Mouse (Mus musculus): ENCODE measurements around the gene Stk39.

Stk39 gene

DNA sequence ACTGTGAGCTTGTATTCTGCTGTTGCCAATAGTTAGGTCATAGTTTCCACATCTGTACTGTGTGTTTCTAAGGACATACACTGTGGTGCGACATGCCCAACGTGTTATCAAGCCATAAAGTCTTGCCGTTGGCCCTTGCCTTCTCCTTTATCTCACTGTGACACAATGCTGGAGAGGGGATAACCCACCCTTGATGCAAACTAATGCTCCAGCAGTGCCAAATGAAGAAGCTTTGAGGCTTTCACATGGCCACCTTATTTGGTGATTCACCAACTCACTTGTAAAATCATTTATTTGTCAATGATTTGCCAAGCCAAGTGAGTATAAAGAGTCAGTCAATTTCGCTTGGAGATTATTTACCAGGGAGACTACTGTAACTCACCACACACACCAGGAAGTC lies 46.0 kb downstream of the Stk39 start:
- in situ Hi-C loops (cut with MboI, MseI): loop anchor here (5.0 kb wide), 1 partner anchor 36 kb away; no protein-coding TSS in a partner anchor

- in situ Hi-C loops (cut with MboI, MseI): no loop called here
Observed at GRCm38 (mm10) chr2:68421002-68421401, 51.1 kb downstream of the Stk39 start.

- in situ Hi-C loops (cut with MboI, MseI): no loop called here
Observed at GRCm38 (mm10) chr2:68420223-68420622, 51.8 kb downstream of the Stk39 start.

- in situ Hi-C loops (cut with MboI, MseI): no loop called here
Observed at GRCm38 (mm10) chr2:68419746-68420145, 52.3 kb downstream of the Stk39 start.

- in situ Hi-C loops (cut with MboI, MseI): no loop called here
Observed at GRCm38 (mm10) chr2:68419165-68419564, 52.9 kb downstream of the Stk39 start.

DNA sequence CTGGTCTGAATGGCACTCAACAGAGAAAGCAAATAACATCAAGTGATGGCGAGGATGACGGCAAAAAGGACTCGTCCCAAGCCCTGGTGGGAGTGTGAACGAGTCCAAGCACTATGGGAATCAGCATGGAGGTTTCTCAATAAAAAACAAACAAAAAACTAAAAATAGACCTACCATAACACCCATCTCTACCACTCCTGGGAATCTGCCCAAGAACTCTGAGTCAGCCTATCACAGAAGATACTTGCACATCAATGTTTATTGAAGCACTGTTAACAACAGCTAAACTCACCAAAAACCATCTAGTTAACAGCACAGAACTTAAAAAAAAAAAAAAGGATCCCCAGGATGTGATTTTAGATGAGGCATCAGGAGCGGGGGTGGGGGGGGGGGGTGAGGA lies 55.0 kb downstream of the Stk39 start:
- in situ Hi-C loops (cut with MboI, MseI): no loop called here

- in situ Hi-C loops (cut with MboI, MseI): no loop called here
Observed at GRCm38 (mm10) chr2:68415691-68416090, 56.4 kb downstream of the Stk39 start.

GRCm38 (mm10) chr2:68412149-68412548 lies 59.9 kb downstream of the Stk39 start:
- in situ Hi-C loops (cut with MboI, MseI): no loop called here

GRCm38 (mm10) chr2:68411201-68411600 lies 60.9 kb downstream of the Stk39 start:
- in situ Hi-C loops (cut with MboI, MseI): no loop called here

GRCm38 (mm10) chr2:68409640-68410215 lies 62.3 kb downstream of the Stk39 start:
- in situ Hi-C loops (cut with MboI, MseI): no loop called here

DNA sequence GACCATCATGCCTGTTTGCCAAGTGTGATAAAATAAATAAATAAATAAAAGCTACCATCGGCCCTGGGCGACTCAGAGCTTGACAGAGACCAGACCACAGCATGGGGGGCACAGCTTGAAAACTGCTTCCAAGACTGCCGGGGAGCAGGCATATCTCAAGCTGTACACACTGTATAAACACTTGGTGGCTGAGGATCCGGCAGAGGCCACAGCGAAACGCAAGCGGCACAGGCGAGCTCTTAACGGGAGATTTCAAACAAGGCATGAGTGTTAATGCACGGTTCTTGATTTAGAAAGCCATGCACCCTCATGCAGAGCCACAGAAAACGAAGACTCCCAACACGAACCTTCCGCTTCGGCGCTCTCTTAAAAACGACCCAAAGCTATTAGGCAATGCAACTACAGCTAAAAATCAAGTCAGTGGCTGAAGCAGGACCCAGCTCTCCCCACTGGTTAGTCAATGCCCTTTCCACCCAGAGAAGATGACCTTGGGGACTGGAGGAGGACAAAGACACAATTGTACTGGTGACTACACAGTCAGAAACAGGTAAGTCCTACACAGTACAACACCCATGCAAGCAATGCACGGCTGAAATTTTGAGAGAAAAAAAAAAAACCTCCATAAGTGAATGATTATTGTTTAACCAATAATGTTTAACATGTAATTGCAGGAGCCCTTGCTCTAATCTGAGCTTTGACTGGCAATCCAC lies 63.6 kb downstream of the Stk39 start:
- in situ Hi-C loops (cut with MboI, MseI): no loop called here

DNA sequence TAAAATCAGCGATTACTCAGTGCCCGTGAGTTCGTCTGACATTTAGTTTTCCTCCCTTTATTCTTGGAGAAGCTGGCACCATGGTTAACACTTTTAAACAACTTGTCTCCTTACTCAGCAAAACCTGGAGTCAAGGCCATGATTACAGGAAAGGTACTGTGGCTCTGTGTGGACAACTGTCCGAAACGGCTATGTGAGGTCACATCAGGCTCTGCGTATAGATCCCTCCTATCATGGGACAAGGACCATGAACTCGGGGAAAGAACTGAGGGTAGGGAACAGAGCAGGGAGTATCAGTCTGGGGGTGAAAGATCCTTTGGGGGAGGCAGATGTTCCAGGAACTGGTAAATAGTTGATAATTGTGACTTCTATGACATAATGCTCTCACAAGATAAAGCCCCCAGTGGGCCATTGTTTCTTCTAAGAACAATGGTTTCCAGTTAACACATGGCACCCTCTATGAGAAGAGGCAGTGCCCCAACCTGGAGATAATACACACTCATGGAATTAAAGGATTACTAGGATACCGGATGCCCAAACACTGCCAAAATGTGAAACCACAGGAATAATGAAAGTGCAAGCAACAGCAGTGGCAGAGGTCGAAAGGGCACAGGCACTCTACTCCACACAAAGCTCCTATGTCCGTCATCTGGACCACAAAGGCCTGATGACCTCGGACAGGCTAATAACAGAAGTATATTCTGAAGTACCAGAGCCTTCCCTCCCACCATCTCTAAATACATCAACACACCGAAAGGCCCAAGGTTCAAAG lies 64.7 kb downstream of the Stk39 start:
- in situ Hi-C loops (cut with MboI, MseI): no loop called here

DNA sequence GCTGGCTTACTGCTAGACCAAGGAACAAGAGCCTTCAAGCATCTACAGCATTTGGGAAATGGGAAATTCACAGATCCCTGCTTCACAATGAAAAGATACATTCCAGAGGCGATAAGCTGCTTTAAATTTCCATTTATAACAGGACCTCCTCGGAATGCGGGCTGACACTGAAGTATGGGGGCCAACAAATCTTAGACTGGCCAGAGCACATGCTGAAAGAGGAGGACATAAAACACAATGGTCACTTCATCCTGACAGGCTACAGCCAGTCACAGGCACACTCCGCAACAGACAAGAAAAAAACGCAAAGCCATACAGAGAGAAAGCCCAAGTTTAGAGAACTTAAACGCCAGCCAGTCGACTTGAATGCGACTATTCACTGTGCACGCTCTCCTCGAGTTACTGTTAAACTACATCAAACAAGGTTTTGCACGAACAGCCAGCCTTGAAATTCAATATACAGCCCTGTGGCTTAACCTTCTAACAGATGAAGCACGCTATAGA lies 65.4 kb downstream of the Stk39 start:
- in situ Hi-C loops (cut with MboI, MseI): no loop called here

DNA sequence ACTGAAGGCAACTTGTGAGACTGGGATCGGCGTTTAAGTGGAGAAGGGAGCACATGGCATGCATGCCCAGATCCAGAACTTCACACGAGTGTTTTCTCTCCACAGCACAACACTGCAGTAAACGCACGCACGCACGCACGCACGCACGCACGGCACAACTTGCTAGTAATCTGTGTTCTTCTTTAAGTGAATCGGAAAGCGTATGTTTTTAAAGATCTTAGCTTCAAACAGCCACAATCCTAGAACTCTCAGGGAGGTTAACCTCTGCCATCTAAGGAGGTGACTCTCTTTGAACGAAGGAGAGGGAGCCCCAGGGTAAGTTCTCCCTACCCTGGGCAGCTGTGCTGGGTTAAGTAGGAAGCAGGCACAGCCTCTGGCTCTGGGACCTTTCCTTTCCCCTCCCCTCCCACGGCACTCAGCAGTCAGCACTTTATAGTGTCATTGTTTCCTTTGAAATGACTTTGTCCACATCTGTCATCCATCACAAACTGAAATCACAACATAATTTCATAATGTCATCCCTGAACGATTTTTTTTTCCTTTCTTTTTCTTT lies 66.8 kb downstream of the Stk39 start:
- in situ Hi-C loops (cut with MboI, MseI): no loop called here

DNA sequence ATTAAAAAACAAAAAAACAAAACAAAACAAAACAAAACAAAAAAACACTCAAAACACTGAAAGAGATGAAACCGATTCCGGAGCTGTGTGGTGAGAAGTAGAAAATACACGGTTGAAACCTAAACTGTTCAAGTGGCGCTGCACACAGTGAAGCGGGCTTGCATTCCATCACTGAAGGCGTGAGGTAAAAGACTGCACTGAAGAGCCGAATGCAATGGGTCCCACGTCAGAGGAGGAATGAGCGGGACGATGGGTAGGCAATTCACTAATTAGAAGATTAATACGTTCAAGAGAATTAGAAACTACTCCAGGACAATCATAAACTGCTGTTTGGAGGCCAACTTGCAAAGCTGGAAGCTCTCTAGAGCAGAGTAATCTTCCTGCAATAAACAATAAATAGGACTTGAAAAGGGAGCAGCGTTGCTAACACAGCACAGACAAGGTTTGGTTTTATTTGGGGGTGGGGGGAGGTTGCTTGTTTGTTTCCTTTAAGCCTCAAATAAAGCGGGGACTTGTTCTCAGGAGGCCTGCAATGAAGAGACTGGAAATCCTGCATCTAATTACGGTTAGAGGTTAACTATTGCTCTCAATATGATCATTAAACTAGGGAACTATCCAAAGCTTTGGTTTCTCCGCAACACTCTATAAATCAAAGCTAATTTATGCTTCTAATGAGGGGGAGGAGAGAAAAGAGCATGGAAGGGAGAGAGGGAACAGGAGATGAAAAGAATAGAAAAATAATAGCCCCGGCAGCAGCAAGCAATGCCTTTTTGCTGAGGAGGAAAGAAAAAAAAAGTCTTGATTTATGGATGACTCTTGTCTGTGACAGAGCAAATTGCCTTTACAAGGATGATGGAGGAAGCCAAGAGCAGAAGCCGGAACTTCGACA lies 67.5 kb downstream of the Stk39 start:
- in situ Hi-C loops (cut with MboI, MseI): no loop called here

GRCm38 (mm10) chr2:68393611-68394549 lies 78.2 kb downstream of the Stk39 start:
- in situ Hi-C loops (cut with MboI, MseI): no loop called here

- in situ Hi-C loops (cut with MboI, MseI): no loop called here
Observed at GRCm38 (mm10) chr2:68387824-68388582, 84.1 kb downstream of the Stk39 start.

DNA sequence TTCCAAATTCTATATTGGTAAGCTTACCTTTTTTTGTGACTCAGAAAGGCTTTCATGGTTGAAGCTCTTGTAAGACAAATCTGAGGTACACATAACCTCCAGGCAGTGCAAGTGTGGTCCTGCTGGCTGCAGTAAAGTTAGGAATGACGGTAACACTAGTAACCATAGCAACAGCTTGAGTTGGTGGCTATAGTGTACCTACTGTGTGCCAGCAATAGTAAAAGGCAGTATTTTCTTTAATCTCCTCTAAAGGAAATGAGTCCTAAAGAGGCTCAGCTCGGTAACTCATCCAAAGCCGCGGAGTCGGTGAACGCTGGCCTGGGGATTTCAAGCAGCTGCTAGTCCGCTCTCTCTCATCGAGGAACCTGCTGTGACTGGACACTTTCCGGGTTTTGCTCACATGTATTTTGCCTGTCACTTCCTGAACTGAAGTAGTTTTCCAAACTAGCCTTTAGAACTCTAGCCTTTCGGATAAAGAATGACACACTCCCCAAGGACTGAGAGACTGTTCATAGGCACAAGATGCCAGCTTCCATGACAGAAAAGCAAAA lies 85.7 kb downstream of the Stk39 start:
- in situ Hi-C loops (cut with MboI, MseI): no loop called here
